Mouse (Mus musculus): ENCODE measurements around the gene Notch4. TPM values are rescaled to one million over a fixed set of nuclear protein-coding genes. Genes with fewer than 3 reads are reported as not detected.

Gene Notch4
- total and polyA plus RNA-seq, 3 experiments: 0.25 TPM; not detected in 2

DNA sequence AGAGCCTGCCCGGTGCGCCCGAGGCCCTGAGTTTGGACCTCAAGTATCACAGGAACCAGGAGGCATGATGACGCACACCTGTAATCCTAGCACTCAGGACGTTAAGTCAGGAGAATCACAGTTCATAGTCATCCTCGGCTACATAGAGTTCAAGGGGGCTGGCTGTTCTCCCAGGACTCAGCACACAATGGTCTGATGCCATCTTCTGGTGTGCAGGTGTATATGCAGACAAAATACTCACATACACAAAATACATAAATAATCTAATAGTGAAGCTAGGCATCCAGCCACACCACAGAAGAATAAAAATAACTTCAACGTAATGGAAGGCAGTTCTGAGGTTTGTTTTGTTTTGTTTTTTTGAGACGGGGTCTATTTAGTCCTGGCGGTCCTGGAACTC, 59.1 kb downstream of the Notch4 start:
- Histone ChIP-seq H3K4me2 (ENCODE audit: insufficient read depth, low read depth, poor library complexity, severe bottlenecking) (no peak overlapping the region), H3K27me3 (replicated peaks) (peaks cover 29% of the 10 kb centered on the region), H3K4me1 (ENCODE audit: control insufficient read depth in 1 of 2, insufficient read depth in 2 of 2) (peaks cover 4 to 6% of the 10 kb centered on the region in 2 experiments; a peak in 3 of 4 replicates), H3K4me3 (replicated peaks in 1 of 3; ENCODE audit: low read depth in 2 of 3, low read length in 2 of 3, poor library complexity in 1 of 3) (no peak overlapping the region), H3K9ac (ENCODE audit: insufficient read depth, low read depth) (no peak overlapping the region), H3K9me3 (replicated peaks; ENCODE audit: low read length) (peaks cover 2% of the 10 kb centered on the region), H3K79me2 (replicated peaks; ENCODE audit: control insufficient read depth, extremely low read depth, insufficient read depth, poor library complexity, severe bottlenecking) (no peaks in the 10 kb centered on the region), H3K27ac (ENCODE audit: insufficient read depth, low read depth) (no peak overlapping the region), H3K36me3 (replicated peaks in 1 of 2; ENCODE audit: control insufficient read depth in 1 of 2, insufficient read depth in 1 of 2, low read length in 1 of 2) (no peaks in the 10 kb centered on the region)
- dilution Hi-C loops (cut with MboI; ENCODE audit: extremely low pct_ligation_motif_present, extremely low pct_unique_long_range_greater_than_20kb, low sequenced_read_pairs) (no loop called here), in situ Hi-C loops (cut with MboI; ENCODE audit: low pct_ligation_motif_present, low pct_unique_long_range_greater_than_20kb, low sequenced_read_pairs) (no loop called here)
- no peak for DNase-seq (ENCODE audit: extremely low read depth)
- TF ChIP-seq UBTF (IDR thresholded peaks at IDR 0.05; ENCODE audit: low read depth, low read length) (no peak), BHLHE40 (IDR thresholded peaks at IDR 0.05; ENCODE audit: low read depth, low read length) (no peak), RAD21 (IDR thresholded peaks at IDR 0.05; ENCODE audit: low read depth, low read length) (peak; percentile 72), MAFK (IDR thresholded peaks at IDR 0.05; ENCODE audit: insufficient replicate concordance, low read length) (no peak), MAZ (IDR thresholded peaks at IDR 0.05; ENCODE audit: low read depth, low read length) (no peak), MAX (IDR thresholded peaks at IDR 0.05; ENCODE audit: low read length) (no peak), SMC3 (IDR thresholded peaks at IDR 0.05; ENCODE audit: low read depth, low read length) (peak; percentile 43), USF1 (IDR thresholded peaks at IDR 0.05; ENCODE audit: low read depth, low read length) (no peak), KAT2A (IDR thresholded peaks at IDR 0.05; ENCODE audit: insufficient replicate concordance, low read length) (no peak), CHD2 (IDR thresholded peaks at IDR 0.05; ENCODE audit: low read length) (no peak), GABPA (IDR thresholded peaks at IDR 0.05; ENCODE audit: insufficient replicate concordance, low read depth, low read length) (no peak), CTCF (conservative IDR thresholded peaks at IDR 0.05 in 1 of 2, IDR thresholded peaks at IDR 0.05 in 1 of 2; ENCODE audit: low read depth in 2 of 2, low read length in 2 of 2) (peak in 1 of 2 experiments; percentile 67; a peak in 3 of 4 replicates), MEF2A (IDR thresholded peaks at IDR 0.05; ENCODE audit: borderline replicate concordance, low read depth, low read length) (no peak)

DNA sequence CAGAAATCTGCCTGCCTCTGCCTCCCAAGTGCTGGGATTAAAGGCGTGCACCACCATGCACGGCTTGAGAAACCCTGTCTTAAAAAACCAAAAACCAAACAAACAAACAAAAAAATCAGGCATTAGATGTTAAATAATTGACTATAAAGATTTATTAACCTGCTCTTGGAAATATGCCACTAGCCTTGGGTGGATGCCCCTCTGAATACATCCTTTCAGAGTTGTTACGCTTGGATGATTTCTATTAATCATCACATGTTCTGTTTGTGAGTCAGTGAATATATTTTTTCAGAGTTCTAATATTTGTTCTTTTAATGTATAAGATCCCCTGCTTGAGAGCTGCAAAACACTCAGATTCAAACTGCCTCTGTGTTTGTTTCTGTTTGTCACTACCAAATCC, 60.9 kb downstream of the Notch4 start:
- Histone ChIP-seq H3K4me2 (ENCODE audit: insufficient read depth, low read depth, poor library complexity, severe bottlenecking) (no peak overlapping the region), H3K4me3 (replicated peaks in 1 of 3; ENCODE audit: low read depth in 2 of 3, low read length in 2 of 3, poor library complexity in 1 of 3) (no peak overlapping the region), H3K9ac (ENCODE audit: insufficient read depth, low read depth) (no peak overlapping the region), H3K9me3 (replicated peaks; ENCODE audit: low read length) (peaks cover 2% of the 10 kb centered on the region), H3K27me3 (replicated peaks) (peaks cover 45% of the 10 kb centered on the region), H3K36me3 (replicated peaks in 1 of 2; ENCODE audit: control insufficient read depth in 1 of 2, insufficient read depth in 1 of 2, low read length in 1 of 2) (no peaks in the 10 kb centered on the region), H3K79me2 (replicated peaks; ENCODE audit: control insufficient read depth, extremely low read depth, insufficient read depth, poor library complexity, severe bottlenecking) (no peaks in the 10 kb centered on the region), H3K4me1 (ENCODE audit: control insufficient read depth in 1 of 2, insufficient read depth in 2 of 2) (peaks cover 2 to 3% of the 10 kb centered on the region in 2 experiments; a peak in 2 of 4 replicates), H3K27ac (ENCODE audit: insufficient read depth, low read depth) (no peak overlapping the region)
- no peak for DNase-seq (ENCODE audit: extremely low read depth)
- dilution Hi-C loops (cut with MboI; ENCODE audit: extremely low pct_ligation_motif_present, extremely low pct_unique_long_range_greater_than_20kb, low sequenced_read_pairs) (no loop called here), in situ Hi-C loops (cut with MboI; ENCODE audit: low pct_ligation_motif_present, low pct_unique_long_range_greater_than_20kb, low sequenced_read_pairs) (no loop called here)
- TF ChIP-seq ZKSCAN1 (IDR thresholded peaks at IDR 0.05; ENCODE audit: borderline replicate concordance, low read depth, low read length) (no peak), E2F4 (IDR thresholded peaks at IDR 0.05; ENCODE audit: insufficient replicate concordance, low read depth, low read length) (no peak), SIN3A (IDR thresholded peaks at IDR 0.05; ENCODE audit: low read length) (no peak), PAX5 (IDR thresholded peaks at IDR 0.05; ENCODE audit: low read length) (no peak), ETS1 (conservative IDR thresholded peaks at IDR 0.05; ENCODE audit: low read depth, low read length) (no peak), USF2 (conservative IDR thresholded peaks at IDR 0.05; ENCODE audit: low read depth, low read length) (no peak), IRF4 (IDR thresholded peaks at IDR 0.05; ENCODE audit: low read depth, low read length) (no peak), GABPA (IDR thresholded peaks at IDR 0.05; ENCODE audit: insufficient replicate concordance, low read depth, low read length) (no peak), NRF1 (IDR thresholded peaks at IDR 0.05; ENCODE audit: low read depth, low read length) (no peak), MXI1 (IDR thresholded peaks at IDR 0.05; ENCODE audit: low read depth, low read length) (no peak), UBTF (IDR thresholded peaks at IDR 0.05; ENCODE audit: low read depth, low read length) (no peak), MAX (IDR thresholded peaks at IDR 0.05; ENCODE audit: low read length) (no peak), USF1 (IDR thresholded peaks at IDR 0.05; ENCODE audit: low read depth, low read length) (no peak), POLR2AphosphoS2 (IDR thresholded peaks at IDR 0.05; ENCODE audit: low read depth, low read length) (no peak), RCOR1 (conservative IDR thresholded peaks at IDR 0.05; ENCODE audit: low read depth, low read length) (no peak), TBP (conservative IDR thresholded peaks at IDR 0.05; ENCODE audit: low read depth, low read length) (no peak), MAZ (IDR thresholded peaks at IDR 0.05; ENCODE audit: low read depth, low read length) (no peak), SMC3 (IDR thresholded peaks at IDR 0.05; ENCODE audit: low read depth, low read length) (no peak), MAFK (IDR thresholded peaks at IDR 0.05; ENCODE audit: insufficient replicate concordance, low read length) (no peak), EP300 (IDR thresholded peaks at IDR 0.05; ENCODE audit: low read length) (no peak)
